Mouse (Mus musculus) liver, embryonic 16.5 days (tissue): Measurements from ENCODE around the gene Defb10. TPM values are rescaled to one million over a fixed set of nuclear protein-coding genes. Genes with fewer than 3 reads are reported as not detected.
"Not testable (repeated sequence)": the region's sequence is repeated elsewhere in the genome, so short reads cannot be mapped to it uniquely, and the experiment has no call there.

Source experiments
- ATAC-seq: fragments of 200-750 bp; cut with Nextera tagmentation; 2 replicates; pipeline ENCODE4 v1.8.0; 2017; ENCODE audit warnings: low read depth, mild to moderate bottlenecking, moderate number of reproducible peaks, moderate library complexity
- H3K27ac ChIP-seq: fragments of 300-500 bp; sonication (generic); 2 replicates; pipeline ENCODE4 v1.5.1; 2014; ENCODE audit warnings: mild to moderate bottlenecking, low read length
- H3K27me3 ChIP-seq: fragments of 300-500 bp; sonication (generic); 2 replicates; pipeline ENCODE4 v1.6.1; 2014; ENCODE audit warnings: low read depth, low read length, mixed read lengths; ENCODE audit not compliant: control insufficient read depth, insufficient read depth
- H3K36me3 ChIP-seq: fragments of 300-500 bp; sonication (generic); 2 replicates; pipeline ENCODE4 v1.6.1; 2014; ENCODE audit warnings: mild to moderate bottlenecking; ENCODE audit not compliant: control insufficient read depth, insufficient read depth
- H3K4me1 ChIP-seq: fragments of 300-500 bp; sonication (generic); 2 replicates; pipeline ENCODE4 v1.6.1; 2014; ENCODE audit warnings: low read depth, low read length, mixed read lengths; ENCODE audit not compliant: control insufficient read depth
- H3K4me2 ChIP-seq: fragments of 300-500 bp; sonication (generic); 2 replicates; pipeline ENCODE4 v1.6.1; 2014; ENCODE audit warnings: low read depth, low read length, mixed read lengths
- H3K4me3 ChIP-seq: fragments of 300-500 bp; sonication (generic); 2 replicates; pipeline ENCODE4 v1.5.1; 2014; ENCODE audit warnings: low read depth, mild to moderate bottlenecking, low read length
- H3K9ac ChIP-seq: fragments of 300-500 bp; sonication (generic); 2 replicates; pipeline ENCODE4 v1.6.1; 2014; ENCODE audit warnings: low read depth, low read length
- H3K9me3 ChIP-seq: fragments of 300-500 bp; sonication (generic); replicated peaks from 2 replicates; pipeline ENCODE4 v1.6.1; 2016; ENCODE audit warnings: low read length; ENCODE audit not compliant: control insufficient read depth
- WGBS: fragments of 180-500 bp; shearing (Covaris S2); extraction: QIAGEN DNeasy Blood & Tissue Kit; methylation state at CpG from one replicate; pipeline ENCODE4 v1.1.7; 2014; ENCODE audit not compliant: insufficient replicate concordance; 5-methylcytosine and 5-hydroxymethylcytosine counted together
- polyA plus RNA-seq: library from polyadenylated mRNA; unstranded; fragments of >200 nt; fragmentation: Nextera tagmentation; extraction: Ambion mirVana; gene quantifications from 2 replicates; pipeline ENCODE4 v1.2.1, GENCODE M21; 2015

The Defb10 gene
- not detected in 2 replicates for polyA plus RNA-seq

DNA sequence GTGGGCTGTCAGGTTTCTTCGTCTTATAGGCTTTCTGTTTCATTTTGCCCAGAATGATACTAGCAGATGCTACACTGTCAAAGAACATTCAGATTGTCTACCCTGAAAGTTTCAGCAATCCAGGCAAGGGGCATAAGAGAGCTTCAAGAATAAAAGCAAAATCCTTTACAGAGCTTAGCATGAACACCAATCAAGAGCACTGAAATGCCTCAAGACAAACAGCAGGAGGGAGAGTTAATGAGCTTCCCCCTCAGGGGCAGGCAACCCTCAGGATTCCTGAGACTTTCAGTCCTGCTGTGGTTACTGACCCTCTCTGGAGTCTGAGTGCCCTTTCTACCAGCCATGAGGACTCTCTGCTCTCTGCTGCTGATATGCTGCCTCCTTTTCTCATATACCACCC is at the start of gene Defb10:
Gene Defb10 (plus strand): TSS at position 316 of the 400 bp plus-strand sequence.
- H3K4me3 ChIP-seq, H3K9ac ChIP-seq, H3K27ac ChIP-seq, H3K36me3 ChIP-seq, H3K9me3 ChIP-seq, ATAC-seq, H3K27me3 ChIP-seq, H3K4me2 ChIP-seq, H3K4me1 ChIP-seq: not testable (repeated sequence)
- WGBS = 18% methylated on average over 1 of the region's 1 CpGs

DNA sequence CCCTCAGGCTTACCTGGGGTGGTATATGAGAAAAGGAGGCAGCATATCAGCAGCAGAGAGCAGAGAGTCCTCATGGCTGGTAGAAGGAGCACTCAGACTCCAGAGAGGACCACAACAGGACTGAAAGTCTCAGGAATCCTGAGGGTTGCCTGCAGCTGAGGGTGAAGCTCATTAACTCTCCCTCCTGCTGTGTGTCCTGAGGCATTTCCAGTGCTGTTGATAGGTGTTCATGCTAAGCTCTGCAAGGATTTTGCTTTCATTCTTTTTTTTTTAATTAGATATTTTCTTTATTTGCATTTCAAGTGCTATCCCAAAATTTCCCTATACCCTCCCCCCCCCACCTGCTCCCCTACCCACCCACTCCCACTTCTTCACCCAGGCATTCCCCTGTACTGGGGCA is 26.6 kb downstream of the Defb10 start, which contains the start of gene Defb9:
Gene Defb9 (minus strand): TSS at position 101 of the 400 bp plus-strand sequence.
- not testable (repeated sequence) for H3K4me1 ChIP-seq, H3K4me2 ChIP-seq, ATAC-seq, H3K27ac ChIP-seq, H3K4me3 ChIP-seq, H3K9me3 ChIP-seq, H3K27me3 ChIP-seq, H3K9ac ChIP-seq, H3K36me3 ChIP-seq

DNA sequence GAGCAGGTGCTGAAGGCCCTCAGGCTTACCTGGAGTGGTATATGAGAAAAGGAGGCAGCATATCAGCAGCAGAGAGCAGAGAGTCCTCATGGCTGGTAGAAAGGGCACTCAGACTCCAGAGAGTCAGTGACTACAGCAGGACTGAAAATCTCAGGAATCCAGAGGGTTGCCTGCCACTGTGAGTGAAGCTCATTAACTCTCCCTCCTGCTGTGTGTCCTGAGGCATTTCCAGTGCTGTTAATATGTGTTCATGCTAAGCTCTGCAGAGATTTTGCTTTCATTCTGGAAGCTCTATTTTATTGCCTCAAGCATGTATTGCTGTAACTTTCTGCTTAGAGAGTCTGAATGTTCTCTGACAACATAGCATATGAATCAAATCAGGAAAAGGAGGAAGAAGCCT is 47.6 kb downstream of the Defb10 start, which contains the start of gene Defb11:
Gene Defb11 (minus strand): TSS at position 123 of the 400 bp plus-strand sequence.
- H3K9ac ChIP-seq, H3K36me3 ChIP-seq, ATAC-seq, H3K27me3 ChIP-seq, H3K4me3 ChIP-seq, H3K4me1 ChIP-seq, H3K27ac ChIP-seq, H3K9me3 ChIP-seq, H3K4me2 ChIP-seq: not testable (repeated sequence)

Other genes with a start within 250 kb of the Defb10 start
- gene Defa26, start 240.7 kb upstream of the Defb10 start, polyA plus RNA-seq = not detected in 2 replicates
- gene Defa17, start 203.1 kb upstream of the Defb10 start, polyA plus RNA-seq = 0.34 TPM in 1 of 2 replicates, not detected in the other
- not detected in 2 replicates for gene Defa34, start 193.1 kb upstream of the Defb10 start, polyA plus RNA-seq
- not detected in 2 replicates for gene AY761184, start 155.3 kb upstream of the Defb10 start, polyA plus RNA-seq
- gene Defa24, start 124.4 kb upstream of the Defb10 start, polyA plus RNA-seq = 0.63 TPM in 1 of 2 replicates, not detected in the other
- gene Defb50, start 35.4 kb upstream of the Defb10 start, polyA plus RNA-seq = not detected in 2 replicates
- gene Defb2, start 19.0 kb upstream of the Defb10 start, polyA plus RNA-seq = not detected in 2 replicates
- not detected in 2 replicates for gene Defb9, start 26.5 kb downstream of the Defb10 start, polyA plus RNA-seq
- gene Defb11, start 47.5 kb downstream of the Defb10 start, polyA plus RNA-seq = not detected in 2 replicates
- not detected in 2 replicates for gene Defb15, start 73.8 kb downstream of the Defb10 start, polyA plus RNA-seq
- gene Defb35, start 79.5 kb downstream of the Defb10 start, polyA plus RNA-seq = not detected in 2 replicates
- not detected in 2 replicates for gene Defb13, start 87.9 kb downstream of the Defb10 start, polyA plus RNA-seq
- not detected in 2 replicates for gene Fam90a1a, start 99.8 kb downstream of the Defb10 start, polyA plus RNA-seq
- gene Ccdc70, start 110.9 kb downstream of the Defb10 start, polyA plus RNA-seq = not detected in 2 replicates
- 12.8 and 14.1 TPM in 2 replicates for gene Atp7b, start 201.4 kb downstream of the Defb10 start, polyA plus RNA-seq
- gene Alg11, start 201.8 kb downstream of the Defb10 start, polyA plus RNA-seq = 11.0 TPM in 2 replicates